Mouse (Mus musculus) retina, postnatal 1 day (tissue): ENCODE results near the gene March10.

Experiments
- DNase-seq: peaks from one replicate; pipeline ENCODE4 v3.0.0-alpha.2; 2012

The March10 gene

DNA sequence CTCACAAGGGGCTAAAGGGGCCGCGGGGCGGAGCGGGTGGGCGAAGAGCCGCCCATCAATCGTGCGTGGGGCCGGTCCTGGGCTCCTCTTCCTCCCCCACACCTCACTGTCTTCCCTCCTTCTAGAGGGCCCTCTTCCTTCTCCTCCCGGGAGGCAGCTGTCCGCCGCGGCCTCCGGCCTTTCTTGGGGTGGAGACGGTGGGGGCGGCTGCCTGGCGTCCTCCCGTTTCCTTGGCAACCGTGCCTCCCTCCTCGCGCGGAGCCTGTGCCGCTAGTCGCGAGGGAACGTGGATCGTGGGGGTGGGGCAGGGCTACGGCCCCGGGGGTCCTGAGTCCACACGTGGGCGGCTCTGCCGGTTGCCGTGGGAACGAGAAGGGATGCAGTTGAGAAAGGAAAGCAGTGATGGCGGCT lies at the start of gene March10:
TSS of gene March10 (minus strand) at position 239 of the 411 bp plus-strand sequence.
- DNase-seq: peak; percentile 89

DNA sequence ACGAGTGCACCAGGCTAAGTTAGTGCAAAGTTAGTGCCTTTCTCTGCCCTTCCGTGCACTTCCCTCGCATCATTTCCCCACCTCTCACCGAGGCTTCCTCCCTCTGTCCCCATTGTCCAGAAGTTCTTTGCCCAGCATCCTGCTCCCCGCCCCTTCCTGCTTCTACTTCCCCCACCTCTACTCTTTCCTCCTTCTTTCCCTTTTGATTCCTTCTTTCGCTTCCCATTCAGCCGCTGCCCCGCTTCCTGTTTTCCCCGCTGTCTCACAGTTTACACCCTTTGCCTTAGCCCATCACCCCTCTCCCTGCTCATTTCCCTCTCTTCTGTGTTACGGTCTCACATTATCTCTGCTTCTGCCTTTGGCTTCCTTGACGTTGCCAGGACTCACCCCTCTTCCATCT lies 49.8 kb upstream of the March10 start:
- DNase-seq: no peak

DNA sequence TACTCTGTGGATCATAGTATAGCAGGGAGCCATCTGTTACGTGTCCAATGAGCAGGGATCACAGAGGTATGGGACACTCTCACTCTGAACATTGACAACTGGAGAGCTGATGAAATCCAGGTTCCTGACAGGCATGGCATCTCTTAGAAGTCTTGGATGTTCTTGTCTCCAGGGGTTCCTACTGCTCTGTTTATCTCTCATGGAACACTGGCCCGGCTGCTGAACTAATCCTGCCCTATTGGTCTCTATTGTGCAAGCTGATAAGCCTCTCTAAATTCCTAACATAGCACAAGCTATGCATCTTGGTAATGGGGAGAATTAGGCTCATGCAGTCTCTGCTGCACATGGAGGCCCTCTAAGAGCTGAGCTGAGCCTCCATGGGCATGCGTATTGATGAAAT lies 48.5 kb upstream of the March10 start:
- DNase-seq: no peak

DNA sequence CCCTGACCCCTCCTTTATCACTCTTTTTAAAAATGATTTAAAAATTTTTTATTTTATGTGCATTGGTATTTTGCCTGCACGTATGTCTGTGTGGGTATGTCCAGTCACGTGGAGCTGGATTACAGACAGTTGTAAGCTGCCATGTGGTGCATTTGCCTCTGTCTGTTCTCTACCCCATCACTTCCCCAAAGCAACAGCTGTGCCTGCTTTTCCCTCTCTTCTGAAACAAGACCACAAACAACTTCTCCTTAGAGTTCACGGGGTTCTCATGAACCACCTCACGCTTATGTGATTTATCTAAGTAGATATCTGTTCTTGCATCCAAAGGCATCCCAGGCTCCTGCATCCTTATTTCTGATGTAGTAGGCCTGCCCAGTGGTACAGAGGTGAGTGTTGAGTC lies 45.8 kb upstream of the March10 start:
- DNase-seq: no peak

DNA sequence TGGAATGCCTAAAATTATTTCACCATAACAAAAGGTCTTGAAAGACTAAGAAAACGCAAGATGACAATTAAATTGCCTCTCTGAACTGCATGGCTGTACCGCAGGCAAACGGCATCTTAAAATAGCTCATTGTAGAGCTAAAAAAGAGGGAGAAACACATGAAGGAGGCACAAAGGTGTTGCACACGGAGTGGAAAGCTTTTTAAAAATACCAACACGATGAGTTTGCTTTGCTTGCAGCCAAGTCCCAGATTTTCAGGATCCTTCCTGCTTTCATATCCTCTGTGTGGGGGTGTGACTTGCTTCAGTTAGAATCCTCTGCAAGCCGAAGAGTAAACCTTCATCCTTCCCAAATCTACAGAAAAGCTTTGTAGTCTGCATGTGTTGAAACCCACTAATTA lies 41.0 kb upstream of the March10 start:
- no peak for DNase-seq

DNA sequence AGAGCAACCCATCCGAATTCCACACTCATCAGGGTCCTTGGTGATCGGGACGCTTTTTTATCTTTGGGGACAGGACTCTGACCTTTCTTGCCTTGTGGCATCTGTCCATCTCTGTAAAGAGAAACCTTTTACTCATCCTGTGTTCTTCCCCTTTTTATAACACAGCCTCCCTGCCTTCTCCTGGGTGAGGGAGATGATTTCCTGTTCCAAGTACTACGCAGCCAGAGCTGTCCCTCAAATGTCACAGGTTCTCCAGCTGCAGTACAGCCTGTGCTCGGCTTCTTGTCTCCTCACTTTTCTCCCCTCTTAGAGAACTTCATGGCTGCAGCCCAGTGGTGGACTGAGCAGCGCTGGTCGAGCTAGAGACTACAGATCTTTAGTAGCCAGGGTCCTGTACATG lies 40.1 kb upstream of the March10 start:
- no peak for DNase-seq

DNA sequence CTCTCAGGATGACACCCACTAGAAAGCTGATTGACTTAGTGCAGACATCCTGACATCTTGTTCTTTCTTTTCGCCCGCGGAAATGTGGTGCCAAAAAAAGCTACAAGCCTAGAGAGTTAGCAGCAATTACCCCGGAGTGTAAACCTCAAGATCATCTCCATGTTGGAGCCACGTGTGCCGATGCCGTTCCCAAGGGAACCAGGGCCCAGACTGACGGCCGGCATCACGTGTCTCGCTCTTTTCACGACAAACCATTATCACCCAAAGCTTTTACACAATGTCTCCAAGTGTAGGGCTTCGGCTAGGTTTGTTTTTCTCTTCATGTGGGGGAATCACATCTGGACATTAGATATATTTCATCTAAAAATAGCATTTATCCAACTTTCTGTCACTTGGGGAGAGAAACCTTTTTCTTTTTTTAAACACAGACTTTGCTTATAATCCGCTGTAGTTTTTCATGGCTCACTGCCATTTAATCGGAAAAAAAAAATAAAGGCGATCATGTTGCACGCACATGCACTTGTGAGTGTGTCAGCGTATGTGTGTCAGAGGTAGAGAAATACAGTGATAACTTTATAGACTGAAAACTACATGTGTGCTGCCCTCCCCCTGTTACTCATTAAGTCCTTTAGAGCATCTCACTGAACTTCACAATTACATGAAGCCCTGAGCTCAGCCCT lies 39.2 kb upstream of the March10 start:
- peak; percentile 24 for DNase-seq

DNA sequence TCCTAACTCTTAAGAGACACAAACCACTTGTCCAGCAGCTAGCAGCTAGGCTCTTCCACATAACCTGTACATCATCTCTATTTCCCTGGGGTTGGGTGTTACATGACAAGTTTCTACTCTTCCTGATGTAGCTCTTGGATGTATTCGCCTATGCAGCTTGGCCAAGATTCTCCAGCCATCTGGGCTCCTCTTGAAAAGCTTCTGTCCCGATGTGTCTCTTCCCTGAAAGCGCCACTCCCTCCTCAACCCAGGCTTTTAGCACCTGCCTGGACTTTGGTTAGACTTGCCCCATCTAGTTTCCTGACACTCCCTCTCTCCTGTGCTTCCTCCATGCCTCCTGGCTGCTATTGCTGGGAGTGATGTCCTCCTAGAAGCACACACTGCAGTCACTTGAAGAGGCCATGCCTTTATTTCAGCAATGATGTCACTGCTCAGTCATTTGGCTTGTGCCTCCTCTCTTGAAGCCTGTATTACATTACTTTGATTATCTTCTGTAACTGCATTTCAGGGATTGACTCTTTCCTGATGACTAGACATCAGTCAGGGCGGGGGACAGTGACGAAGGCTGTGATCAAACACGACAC lies 38.3 kb upstream of the March10 start:
- DNase-seq: no peak

DNA sequence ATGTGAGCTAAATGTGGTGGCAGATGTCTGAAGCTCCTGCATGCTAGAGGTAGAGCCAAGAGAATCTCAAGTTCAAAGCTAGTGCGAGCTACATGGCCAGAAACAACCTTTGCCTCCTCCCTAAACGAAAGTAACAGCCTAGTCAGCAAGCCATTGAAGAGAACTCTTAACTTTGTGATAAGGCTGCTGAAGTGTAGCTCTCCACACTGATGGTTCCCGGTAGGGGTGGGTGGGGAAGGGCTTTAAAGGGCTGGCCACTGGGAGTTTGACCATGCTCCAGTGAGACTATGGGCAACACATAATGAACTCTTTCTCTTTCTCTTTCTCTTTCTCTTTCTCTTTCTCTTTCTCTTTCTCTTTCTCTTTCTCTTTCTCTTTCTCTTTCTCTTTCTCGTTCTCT lies 35.9 kb upstream of the March10 start:
- no peak for DNase-seq

DNA sequence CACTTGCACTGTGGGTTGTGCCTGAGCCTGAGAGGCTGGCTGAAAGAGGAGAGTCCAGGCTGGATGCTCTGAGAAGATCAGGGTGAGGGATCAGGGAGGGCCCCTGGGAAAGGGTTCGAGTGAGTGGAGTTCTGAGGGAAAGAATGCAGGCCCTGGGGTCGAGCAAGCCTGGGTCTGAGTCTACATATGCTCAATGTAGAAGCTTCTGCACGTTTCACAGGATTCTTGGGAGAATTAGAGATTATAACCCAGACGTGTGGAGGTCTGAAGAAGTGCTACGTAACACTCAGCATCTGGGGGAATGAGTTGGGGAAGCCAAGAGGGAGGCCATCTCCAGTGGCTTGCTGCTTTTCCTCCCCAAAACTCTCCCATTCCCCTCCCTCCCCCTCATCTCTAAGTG lies 34.4 kb upstream of the March10 start:
- DNase-seq: no peak

DNA sequence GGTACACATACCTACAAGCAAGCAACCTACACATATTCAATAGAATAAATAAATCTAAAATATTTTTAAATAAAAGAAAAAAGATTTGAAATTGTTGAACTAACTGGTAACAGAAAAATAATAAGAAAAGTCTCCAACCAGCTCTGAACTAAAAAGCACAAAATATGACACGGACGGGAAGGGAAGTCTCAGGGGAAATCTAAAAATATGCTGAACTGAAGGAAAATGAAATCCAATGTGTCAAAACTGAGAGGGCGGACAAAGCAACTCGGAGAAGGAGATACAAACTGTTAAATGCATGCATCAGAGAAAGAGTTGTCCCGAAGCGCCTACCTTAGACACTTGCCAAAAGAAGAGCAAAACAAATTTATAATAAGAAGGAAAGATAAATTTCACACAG lies 28.9 kb upstream of the March10 start:
- DNase-seq: no peak

DNA sequence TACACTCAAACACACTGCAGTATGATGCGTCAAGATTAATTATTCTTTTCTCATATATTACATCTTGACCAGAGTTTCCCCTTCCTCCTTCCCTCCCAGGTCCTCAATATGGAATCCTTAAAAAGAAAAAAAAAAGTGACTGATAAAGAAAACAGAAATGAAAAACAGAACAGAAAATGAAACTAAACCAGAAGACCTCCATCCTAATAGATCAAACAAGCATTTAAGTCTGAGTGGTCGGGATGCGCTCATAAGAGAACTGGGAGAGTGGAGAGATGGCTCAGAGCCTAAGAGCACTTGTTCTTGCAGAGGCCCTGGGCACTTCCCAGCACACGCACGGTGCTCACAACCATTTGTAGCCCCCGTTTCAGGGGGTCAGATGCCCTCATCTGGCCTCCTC lies 28.5 kb upstream of the March10 start:
- no peak for DNase-seq

DNA sequence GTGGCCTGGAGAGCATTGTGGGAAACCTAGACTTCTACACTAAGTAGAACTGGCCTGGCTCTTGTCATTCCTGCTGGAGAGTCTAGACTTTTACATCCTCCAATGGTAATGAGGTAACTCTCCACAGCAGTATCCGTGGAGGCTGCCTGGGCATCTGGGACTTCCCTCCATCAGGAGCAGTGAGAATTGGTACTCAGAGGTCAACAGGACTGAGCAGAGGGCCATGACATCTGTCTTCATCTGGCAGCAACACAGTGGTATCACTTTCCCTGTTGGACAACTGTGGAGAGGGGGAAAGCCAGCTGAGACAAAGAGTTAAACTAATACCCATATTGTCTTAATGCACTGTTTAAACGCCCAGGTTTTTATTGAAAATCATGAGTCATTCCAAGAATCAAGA lies 26.2 kb upstream of the March10 start:
- DNase-seq: no peak

DNA sequence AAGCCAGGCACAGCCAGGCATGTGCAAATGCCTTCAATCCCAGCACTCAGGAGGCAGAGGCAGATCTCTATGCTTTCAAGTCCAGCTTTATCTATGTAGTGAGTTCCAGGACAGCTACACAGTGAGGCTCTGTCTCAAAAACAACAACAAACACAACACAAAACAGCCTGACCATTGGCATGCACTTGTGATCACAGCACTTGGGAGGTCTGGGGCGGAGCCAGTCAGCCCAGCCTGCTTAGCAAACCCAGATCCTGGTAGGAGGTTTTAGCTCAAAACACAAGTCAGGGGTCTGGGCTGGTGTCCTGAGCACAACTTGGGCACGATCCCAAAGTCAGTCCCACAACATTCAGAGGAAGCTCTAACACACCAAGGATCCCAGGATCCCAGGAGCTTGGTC lies 18.2 kb upstream of the March10 start:
- no peak for DNase-seq

DNA sequence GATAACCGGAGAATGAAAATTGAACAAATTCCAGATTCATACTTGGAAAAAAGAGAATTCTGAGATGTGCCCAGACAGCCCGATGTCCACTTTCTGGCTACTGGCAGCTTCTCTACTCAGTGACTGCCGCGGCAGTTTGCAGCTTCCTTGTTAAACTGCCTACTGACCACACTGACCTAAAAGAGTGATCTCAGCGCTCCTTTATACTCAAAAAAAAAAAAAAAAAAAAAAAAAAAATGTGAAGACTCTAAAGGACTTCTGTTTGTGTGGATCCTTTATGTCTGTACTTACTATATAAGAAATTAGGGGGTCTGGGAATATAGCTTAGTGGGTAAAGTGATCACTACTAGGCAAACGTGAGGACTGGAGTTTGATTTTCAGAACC lies 17.8 kb upstream of the March10 start:
- no peak for DNase-seq

DNA sequence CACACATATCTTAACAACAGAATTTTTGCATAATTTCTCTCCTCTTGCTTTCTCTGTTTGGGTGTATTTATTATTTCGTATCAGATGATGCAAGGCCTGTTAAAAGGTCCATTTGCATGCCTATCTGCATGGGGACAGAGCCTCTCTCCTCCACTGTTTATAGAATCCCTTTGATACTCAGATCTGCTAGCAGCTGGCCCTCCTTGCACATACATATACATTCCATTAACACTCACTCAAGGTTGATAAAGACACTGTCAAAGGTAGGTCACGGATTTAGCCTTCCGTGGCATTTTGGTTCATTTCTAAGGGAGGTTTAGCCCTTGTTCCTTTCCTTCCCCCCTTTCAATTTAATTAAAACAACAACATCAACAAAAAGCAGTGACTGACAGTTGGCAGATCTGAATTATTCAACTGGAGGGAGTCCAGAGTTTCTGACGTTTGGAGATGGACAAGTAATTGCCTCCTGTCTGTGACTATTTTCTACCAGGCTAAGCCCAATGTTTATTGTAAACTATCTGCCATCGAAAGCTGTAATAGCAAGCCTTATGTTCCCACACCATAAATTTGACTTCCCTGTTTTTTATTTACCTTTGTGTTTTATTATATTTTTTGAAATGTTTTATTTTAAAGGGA lies 17.3 kb upstream of the March10 start:
- DNase-seq: no peak

DNA sequence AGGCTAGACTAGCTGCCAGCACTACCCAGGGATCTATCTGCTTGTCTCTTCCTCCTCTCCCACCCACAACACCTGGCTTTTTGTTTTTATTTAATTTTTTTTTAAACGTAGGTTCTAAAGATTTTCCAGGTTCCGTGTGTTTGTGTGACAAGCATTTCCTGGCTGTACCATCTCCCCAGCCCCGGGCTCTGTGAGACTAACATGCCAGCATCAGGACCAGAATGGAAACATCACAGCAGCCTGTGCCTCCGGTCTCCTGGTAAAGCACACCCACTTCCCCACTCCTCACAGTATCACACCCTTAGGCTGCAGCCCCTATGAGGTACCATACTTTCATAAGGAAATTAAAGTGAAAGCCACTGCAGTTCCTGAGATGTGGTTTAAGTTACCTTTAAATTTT lies 16.1 kb upstream of the March10 start:
- DNase-seq: no peak

DNA sequence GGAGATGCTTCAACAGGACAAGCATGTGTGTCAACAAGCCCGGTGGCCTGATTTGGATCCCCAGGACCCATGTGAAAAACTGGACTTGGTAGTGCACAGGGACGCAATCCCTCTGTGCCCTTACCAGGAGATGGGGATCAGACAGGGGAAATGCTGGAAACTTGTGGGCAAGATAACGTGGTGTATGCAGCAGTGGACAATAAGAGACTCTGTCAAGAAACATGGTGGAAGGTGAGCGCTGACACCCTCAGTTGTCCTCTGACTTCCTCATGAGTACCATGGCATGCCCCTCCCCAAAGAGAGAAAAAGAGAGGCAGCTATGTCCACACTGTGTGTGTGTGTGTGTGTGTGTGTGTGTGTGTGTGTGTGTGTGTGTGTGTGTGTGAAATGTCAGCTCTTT lies 14.4 kb upstream of the March10 start:
- no peak for DNase-seq

DNA sequence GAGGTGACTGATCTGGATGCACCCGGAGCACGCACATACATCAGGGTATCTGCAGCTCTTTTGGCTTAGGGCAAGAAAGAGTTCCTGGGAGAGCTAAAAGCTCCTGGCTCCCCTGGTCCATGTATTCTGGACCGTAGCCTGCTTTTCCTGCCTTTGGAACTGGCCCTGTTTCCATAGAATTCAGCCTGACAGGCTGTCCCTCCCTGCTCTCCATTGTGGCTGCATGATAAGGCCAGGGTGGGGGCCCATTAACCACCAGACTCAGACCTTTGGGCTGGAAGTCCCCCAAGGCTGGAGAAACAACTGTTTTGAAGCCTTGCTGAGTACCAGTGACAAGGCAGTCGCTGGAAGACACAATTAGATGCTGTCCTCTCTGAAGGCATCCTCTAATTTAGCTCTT lies 13.0 kb upstream of the March10 start:
- DNase-seq: no peak

DNA sequence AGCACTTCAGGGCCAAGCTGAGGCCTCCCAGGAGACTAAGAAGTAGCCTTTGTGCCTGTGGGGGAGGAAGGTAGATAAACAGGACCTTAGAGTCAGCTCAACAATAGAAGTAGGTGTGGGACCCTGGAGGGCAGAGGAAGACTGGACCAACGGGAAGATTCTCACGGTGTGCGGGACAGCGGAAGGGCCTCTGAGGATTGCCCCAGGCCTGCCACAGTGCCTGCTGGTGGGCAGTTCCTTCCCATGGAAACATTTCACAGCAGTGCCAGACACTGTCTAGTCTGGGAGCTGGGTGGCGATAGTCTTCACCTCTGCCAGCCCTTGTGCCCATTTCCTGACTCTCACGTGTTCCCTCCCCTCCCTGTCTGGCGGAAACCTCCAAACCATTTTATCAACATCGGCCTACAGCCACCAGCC lies 12.6 kb upstream of the March10 start:
- DNase-seq: peak; percentile 36

DNA sequence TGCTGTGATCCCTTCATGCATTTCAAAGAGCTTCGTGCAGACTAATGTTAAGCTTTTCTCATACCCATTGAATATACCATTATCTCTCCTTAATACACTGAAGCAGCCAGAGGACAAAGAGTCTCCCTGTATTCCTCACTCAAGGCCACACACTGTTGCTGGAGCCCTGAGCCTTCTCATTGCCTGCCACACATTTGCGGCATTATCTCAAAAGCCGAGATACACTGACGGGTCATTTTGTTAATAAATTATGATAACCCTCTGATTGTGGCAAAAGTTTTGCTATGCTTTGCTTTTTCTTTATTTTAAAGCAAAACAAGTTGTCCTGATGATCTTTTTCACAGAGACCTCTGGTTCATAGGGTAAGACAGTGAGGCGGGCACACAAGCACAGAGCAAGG lies 11.9 kb upstream of the March10 start:
- no peak for DNase-seq

DNA sequence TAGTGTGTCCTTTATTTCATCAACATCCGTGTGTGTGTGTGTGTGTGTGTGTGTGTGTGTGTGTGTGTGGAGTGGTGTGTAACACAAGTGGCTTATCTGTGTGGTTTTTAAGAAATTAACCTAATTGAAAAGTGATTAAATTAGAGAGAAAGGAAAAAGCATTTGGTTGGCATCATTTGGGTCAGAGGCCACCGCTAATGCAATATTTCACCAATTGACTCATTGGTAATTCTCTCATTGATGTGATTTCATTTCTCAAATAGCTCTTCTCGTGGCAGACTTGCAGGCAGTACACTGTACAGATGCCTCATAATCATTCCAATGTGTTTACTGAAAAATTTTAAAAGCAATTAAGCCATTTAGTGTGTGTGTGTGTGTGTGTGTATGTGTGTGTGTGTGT lies 11.3 kb upstream of the March10 start:
- DNase-seq: no peak

DNA sequence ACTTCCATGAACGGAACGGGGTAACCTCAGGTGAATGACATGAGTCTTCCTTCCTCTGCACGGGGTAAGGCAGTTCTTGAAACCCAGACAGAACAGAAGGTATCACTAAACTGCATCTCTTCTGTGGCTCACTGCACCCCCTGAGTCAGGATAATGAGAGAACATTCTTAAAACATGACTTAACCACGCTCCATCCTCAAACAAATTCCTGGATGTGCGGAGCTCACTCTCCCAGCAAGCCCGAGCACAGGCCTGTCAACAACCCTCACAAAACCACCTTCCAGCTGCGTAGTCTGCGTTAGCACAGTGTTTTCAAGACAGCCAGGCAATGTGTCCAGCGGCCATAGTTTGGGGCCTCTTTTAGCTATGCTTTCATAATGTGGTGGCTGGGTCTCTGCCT lies 10.7 kb upstream of the March10 start:
- peak; percentile 21 for DNase-seq

DNA sequence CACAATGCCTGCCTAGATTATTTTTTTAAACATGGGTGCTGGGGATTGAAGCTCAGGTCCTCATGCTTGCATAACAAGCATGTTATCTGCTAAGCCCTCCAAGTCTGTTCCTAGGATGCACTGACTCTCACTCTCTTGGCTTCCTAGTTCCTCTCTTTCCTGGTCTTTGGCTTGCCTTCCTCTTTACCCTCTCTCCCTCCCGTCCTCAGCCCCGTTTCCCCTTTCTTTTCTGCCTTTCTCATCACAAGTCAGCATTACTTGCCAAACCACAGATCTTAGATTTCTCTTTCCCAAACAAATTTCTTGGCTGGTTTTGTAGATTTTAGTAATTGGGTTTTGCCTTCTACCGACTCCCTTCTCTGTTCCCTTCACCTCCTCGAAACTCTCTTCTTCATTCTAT lies 10.2 kb upstream of the March10 start:
- no peak for DNase-seq

DNA sequence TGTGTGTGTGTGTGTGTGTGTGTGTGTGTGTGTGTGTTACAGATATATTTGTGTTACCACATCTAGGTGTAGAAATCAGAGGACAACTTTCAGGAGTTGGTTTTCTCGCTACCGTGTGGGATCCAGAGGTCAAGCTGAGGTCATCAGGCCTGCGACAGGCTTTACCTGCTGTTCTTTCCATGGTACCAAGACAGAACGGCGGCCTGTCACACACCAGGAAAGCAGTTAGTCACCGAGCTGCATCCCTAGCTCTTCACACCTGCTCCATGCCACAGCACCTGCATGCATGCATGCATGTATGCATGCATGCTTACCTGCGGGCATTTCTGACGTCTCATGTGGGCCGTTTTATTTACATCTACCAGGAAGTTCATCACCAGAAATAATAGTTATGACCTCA lies 9.0 kb upstream of the March10 start:
- no peak for DNase-seq
